Mouse (Mus musculus) heart, embryonic 13.5 days (tissue): ENCODE results near the gene Otos. TPM values are rescaled to one million over a fixed set of nuclear protein-coding genes. Genes with fewer than 3 reads are reported as not detected.
A peak's percentile ranks its signal among the peaks of the same experiment; 100 is the strongest.

Experiments
- ATAC-seq: fragments of 200-750 bp; cut with Nextera tagmentation; 2 replicates; pipeline ENCODE4 v1.8.0; 2017; ENCODE audit warnings: moderate TSS enrichment; ENCODE audit not compliant: insufficient number of reproducible peaks, low FRiP score, low TSS enrichment; ENCODE audit errors: extremely low read depth
- H3K27ac ChIP-seq: fragments of 300-500 bp; sonication (generic); replicated peaks from 2 replicates; pipeline ENCODE4 v1.5.1; 2015; ENCODE audit warnings: moderate library complexity, mild to moderate bottlenecking, inconsistent platforms
- H3K27me3 ChIP-seq: fragments of 300-500 bp; sonication (generic); replicated peaks from 2 replicates; pipeline ENCODE4 v1.6.1; 2015; ENCODE audit warnings: mild to moderate bottlenecking, inconsistent platforms
- H3K36me3 ChIP-seq: fragments of 300-500 bp; sonication (generic); 2 replicates; pipeline ENCODE4 v1.6.1; 2015; ENCODE audit warnings: mild to moderate bottlenecking, inconsistent platforms
- H3K4me1 ChIP-seq: fragments of 300-500 bp; sonication (generic); 2 replicates; pipeline ENCODE4 v1.6.1; 2015; ENCODE audit warnings: inconsistent platforms
- H3K4me2 ChIP-seq: fragments of 300-500 bp; sonication (generic); 2 replicates; pipeline ENCODE4 v1.6.1; 2015; ENCODE audit warnings: inconsistent platforms, mild to moderate bottlenecking, moderate library complexity
- H3K4me3 ChIP-seq: fragments of 300-500 bp; sonication (generic); 2 replicates; pipeline ENCODE4 v1.5.1; 2015; ENCODE audit warnings: moderate library complexity, mild to moderate bottlenecking, inconsistent platforms
- H3K9ac ChIP-seq: fragments of 300-500 bp; sonication (generic); 2 replicates; pipeline ENCODE4 v1.6.1; 2015; ENCODE audit warnings: inconsistent platforms, mild to moderate bottlenecking, moderate library complexity
- H3K9me3 ChIP-seq: fragments of 300-500 bp; sonication (generic); 2 replicates; pipeline ENCODE4 v1.6.1; 2016; ENCODE audit warnings: inconsistent platforms
- WGBS: fragments of 180-500 bp; shearing (Covaris S2); methylation state at CpG from one replicate; pipeline ENCODE4 v1.1.7; 2015; ENCODE audit warnings: mixed read lengths; 5-methylcytosine and 5-hydroxymethylcytosine counted together
- polyA plus RNA-seq: library from polyadenylated mRNA; unstranded; fragments of >200 nt; fragmentation: Nextera tagmentation; extraction: Ambion mirVana; gene quantifications from 2 replicates; pipeline ENCODE4 v1.2.1, GENCODE M21; 2015

The Otos gene
- polyA plus RNA-seq, 1 experiment from 2014 or later, result not detected

DNA sequence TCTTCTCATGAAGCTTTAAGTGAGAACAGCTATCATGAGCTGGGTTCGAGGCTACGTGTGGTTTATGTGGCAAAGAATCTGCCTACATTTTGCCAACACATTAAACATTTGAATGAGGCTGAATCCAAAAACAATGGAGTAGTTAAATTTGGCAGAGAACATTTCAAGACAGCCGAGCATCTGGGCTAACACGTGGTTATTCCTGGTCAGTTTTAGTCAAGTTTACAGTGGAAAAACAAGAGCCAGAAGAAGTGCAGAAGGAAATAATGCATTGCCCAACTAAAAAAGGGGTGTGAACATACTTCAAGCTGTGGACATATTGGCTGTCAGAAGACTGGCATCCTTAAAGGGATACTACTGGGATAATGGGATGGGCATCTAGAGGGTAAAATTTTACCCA lies 22.7 kb upstream of the Otos start:
- no peak for ATAC-seq
- Histone ChIP-seq H3K36me3 (no peaks in the 10 kb centered on the region), H3K27ac (no peak overlapping the region), H3K9ac (no peak overlapping the region), H3K4me3 (no peak overlapping the region), H3K27me3 (peaks cover 27% of the 10 kb centered on the region; the same call in 1 of the 2 replicates), H3K4me1 (peaks cover 7% of the 10 kb centered on the region), H3K4me2 (no peak overlapping the region), H3K9me3 (no peaks in the 10 kb centered on the region; the same call in 1 of the 2 replicates)
- WGBS, result 68% methylated on average over 4 of the region's 4 CpGs

DNA sequence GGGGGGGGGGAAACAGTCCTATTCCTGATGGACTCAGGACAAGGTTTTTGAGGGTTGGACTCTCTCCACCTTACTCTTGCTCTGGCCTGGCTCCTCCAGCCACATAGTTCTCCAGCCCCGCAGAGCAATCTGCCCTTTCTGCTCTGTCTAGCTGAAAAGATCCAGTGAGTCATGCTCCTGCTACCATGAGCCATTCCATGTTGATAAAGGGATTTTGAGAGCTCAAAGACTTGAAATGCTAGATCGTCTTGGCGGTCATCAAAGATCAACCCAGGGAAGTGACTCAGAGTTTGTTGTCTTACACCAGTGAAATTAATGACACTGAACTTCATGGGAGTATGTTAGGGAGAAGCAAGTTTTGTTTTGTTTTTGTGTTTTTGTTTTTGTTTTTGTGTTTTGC lies 20.8 kb upstream of the Otos start:
- no peak for ATAC-seq
- 81% methylated on average over 3 of the region's 3 CpGs for WGBS
- H3K9ac ChIP-seq, result no peak overlapping the region

DNA sequence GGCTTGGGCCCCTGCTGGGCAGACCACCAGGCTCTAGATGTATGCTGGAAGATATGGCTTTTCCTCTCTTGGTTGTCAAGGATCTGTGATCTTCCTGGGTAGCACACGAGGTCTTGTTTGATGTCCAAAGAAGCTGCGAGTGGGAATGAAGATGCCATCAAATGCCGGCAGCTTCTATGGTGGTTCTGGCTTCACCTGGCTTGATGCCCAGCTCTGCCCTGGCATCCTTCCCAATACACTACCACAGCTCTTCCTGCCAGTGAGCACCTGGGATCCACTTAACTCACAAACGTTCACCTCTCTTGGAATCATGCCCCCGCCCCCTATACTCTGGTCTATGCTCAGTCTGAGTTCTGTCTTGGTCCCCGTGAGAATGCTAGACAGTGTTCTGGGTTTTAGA lies 18.5 kb upstream of the Otos start:
- WGBS, result 72% methylated on average over 6 of the region's 6 CpGs
- Histone ChIP-seq H3K27me3 (peaks cover 34% of the 10 kb centered on the region), H3K9me3 (no peaks in the 10 kb centered on the region; the same call in 1 of the 2 replicates), H3K4me2 (no peak overlapping the region), H3K4me1 (no peaks in the 10 kb centered on the region), H3K4me3 (no peak overlapping the region), H3K36me3 (no peaks in the 10 kb centered on the region), H3K27ac (no peak overlapping the region), H3K9ac (no peak overlapping the region)
- ATAC-seq, result no peak

More for the DNA sequence above, 20.8 kb upstream of the Otos start:
- Histone ChIP-seq H3K27me3 (peaks cover 38% of the 10 kb centered on the region), H3K36me3 (no peaks in the 10 kb centered on the region), H3K4me1 (no peaks in the 10 kb centered on the region), H3K9me3 (no peaks in the 10 kb centered on the region; the same call in 1 of the 2 replicates), H3K4me3 (no peak overlapping the region), H3K27ac (no peak overlapping the region), H3K4me2 (no peak overlapping the region)

DNA sequence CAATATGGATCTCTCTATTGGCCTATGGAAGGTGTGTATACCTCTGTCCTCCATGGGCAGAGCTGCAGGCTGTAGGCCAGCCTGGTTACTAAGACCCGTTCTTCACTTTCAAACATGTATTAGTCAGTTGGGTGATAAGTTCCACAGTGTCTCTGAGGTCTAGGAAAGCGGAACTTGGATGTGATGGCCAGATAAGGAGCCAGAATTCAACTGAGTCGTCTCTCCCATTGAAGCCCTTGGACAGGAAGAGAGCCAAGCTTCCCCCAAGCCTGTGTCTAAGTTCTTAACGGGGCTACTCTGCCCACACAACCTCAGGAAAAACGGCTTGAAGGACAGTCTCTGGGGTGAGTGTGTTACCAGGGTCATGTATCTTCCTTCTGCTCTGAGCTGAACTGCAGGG lies 10.8 kb upstream of the Otos start:
- Histone ChIP-seq H3K4me1 (no peaks in the 10 kb centered on the region), H3K4me2 (no peak overlapping the region), H3K27ac (no peak overlapping the region), H3K9me3 (no peaks in the 10 kb centered on the region), H3K27me3 (peaks cover 59% of the 10 kb centered on the region), H3K9ac (no peak overlapping the region), H3K4me3 (no peak overlapping the region), H3K36me3 (no peaks in the 10 kb centered on the region)
- ATAC-seq, result no peak
- 38% methylated on average over 5 of the region's 5 CpGs for WGBS

DNA sequence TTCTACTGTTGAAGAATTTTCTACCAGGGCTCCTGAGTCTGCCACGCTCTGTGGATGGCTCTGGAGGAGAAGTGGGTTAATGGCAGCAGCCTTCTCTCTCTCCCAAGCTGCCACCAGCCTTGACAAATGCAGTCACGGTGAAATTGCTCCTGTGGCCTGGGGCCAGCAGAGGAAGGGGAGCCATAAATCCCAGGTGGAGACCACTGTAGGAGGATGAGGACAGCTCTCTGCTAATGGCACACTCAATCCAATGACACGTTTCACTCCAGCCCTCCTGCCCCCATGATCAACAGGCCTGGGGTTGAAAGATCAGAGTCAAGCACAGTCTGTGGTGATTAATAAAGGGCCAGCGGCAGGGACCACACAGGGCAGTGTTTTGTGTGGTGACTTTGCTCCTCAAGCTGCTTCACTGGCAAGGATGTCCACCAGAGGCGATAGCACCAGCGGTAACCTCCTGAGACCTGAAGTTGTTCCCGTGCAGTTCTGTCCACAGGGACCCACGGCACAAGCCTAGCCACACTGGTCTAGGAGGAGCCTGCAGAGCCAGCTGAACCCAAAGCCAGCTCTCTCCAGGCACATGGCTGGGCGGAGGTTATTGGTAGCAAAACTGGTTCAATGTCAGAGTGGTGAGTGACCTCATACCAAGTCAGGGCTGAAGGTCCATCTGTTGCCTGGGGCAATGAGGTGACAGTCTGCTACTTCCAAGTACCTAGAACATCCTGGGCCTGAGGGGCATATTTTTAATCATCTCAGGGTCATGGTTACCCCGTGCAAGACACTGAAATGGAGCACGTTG lies 8.6 kb upstream of the Otos start:
- 70% methylated on average over 11 of the region's 11 CpGs for WGBS
- Histone ChIP-seq H3K27me3 (peaks cover 71% of the 10 kb centered on the region), H3K4me2 (no peak overlapping the region)

DNA sequence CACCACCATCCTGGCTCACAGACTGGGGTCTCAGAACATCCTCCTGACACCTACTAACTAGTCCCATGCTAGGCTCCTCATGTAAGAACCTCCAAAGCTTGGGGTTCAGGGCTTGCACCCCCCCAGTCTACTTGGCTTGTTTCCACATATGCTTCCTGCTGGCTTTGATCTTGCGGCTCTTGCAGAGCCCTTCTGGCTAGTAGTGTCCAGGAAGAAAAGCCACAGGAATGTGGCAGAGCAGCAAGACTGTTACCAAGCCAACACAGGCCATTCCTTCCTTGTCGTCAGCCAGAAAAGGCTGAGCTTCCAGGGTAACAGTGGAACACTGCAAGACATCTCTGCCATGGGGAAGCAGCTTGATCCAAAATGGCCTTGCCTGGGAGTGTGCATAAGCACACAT lies 6.0 kb upstream of the Otos start:
- peaks cover 80% of the 10 kb centered on the region for H3K27me3 ChIP-seq
- no peak overlapping the region for H3K9ac ChIP-seq
- H3K4me1 ChIP-seq, result no peaks in the 10 kb centered on the region
- 68% methylated on average over 2 of the region's 2 CpGs for WGBS
- no peaks in the 10 kb centered on the region for H3K36me3 ChIP-seq
- no peak for ATAC-seq
- H3K4me3 ChIP-seq, result no peak overlapping the region
- H3K4me2 ChIP-seq, result no peak overlapping the region
- H3K9me3 ChIP-seq, result no peaks in the 10 kb centered on the region
- no peak overlapping the region for H3K27ac ChIP-seq

More for the DNA sequence above, 8.6 kb upstream of the Otos start:
- Histone ChIP-seq H3K36me3 (no peaks in the 10 kb centered on the region), H3K4me1 (no peaks in the 10 kb centered on the region), H3K9me3 (no peaks in the 10 kb centered on the region), H3K27ac (no peak overlapping the region), H3K9ac (no peak overlapping the region), H3K4me3 (no peak overlapping the region)
- ATAC-seq, result no peak

DNA sequence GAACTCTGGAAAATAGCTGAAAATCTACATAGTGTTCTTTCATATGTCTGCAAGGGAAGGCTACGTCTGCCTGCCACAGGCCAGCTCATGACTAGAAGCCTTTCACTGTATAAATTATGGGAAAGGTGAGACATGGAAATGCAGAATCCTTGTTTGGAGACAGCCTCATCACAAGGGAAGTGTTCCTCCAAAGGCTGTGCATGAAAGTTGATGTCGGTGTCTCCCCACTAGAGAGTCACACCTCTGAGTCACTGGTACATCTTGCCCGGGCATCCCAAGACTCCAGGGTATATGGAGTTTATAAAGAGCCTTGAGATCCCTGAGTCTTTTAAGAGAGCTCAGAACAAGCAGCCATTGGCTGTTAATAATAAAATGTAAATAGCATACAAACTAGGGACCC lies 4.5 kb upstream of the Otos start:
- Histone ChIP-seq H3K9ac (no peak overlapping the region), H3K4me3 (no peak overlapping the region), H3K4me2 (no peak overlapping the region), H3K27ac (no peak overlapping the region), H3K4me1 (no peaks in the 10 kb centered on the region), H3K27me3 (peaks cover 82% of the 10 kb centered on the region), H3K9me3 (no peaks in the 10 kb centered on the region), H3K36me3 (no peaks in the 10 kb centered on the region)
- WGBS, result 77% methylated on average over 3 of the region's 3 CpGs
- ATAC-seq, result no peak

DNA sequence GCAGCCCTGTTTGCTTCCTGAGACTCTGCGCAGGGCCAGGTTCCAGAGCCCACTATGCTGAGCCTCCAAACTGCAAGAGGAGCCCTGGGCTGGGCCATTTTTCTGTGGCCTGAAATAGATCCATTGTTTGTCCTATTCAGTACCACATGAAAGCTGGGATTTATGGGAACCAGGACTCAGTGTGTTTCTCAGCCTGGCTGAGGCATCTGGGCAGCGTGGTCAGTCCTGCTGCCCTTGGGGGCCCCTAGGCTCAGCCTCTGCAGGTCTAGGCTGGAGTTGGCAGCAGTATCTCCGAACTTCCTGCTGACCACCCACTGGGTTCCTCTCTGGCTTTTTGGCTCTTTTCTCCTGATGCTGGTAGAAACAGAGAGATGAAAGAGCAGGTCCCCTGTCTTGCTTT lies 2.8 kb upstream of the Otos start:
- Histone ChIP-seq H3K4me3 (no peak overlapping the region), H3K4me1 (no peaks in the 10 kb centered on the region), H3K9me3 (no peaks in the 10 kb centered on the region), H3K36me3 (no peaks in the 10 kb centered on the region), H3K27ac (no peak overlapping the region), H3K9ac (no peak overlapping the region), H3K4me2 (no peak overlapping the region), H3K27me3 (peaks cover 81% of the 10 kb centered on the region)
- 61% methylated on average over 3 of the region's 3 CpGs for WGBS
- ATAC-seq, result no peak

DNA sequence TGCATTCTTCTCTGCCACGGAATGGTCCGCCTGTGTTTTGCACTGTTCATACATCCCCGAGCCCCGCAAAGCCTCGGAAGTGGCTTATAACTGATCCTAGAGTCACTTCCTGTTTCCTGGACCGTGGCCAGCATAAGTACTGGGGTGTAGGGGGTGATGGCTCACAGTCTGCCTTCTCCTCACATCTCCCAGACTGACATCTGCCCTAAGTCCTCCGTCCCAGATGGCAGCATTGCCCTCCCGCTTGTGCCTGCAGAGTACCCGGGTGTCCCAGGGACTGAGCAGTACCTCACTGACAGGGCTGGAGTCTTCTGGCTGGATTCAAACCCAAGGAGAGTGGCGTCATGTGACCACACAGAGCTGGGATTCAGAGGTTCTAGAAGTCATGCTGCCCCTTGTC lies 444 bp downstream of the Otos start:
- Histone ChIP-seq H3K4me2 (no peak overlapping the region), H3K4me3 (no peak overlapping the region), H3K27me3 (peaks cover 72% of the 10 kb centered on the region), H3K9ac (no peak overlapping the region), H3K36me3 (no peaks in the 10 kb centered on the region), H3K27ac (no peak overlapping the region), H3K9me3 (no peaks in the 10 kb centered on the region), H3K4me1 (no peaks in the 10 kb centered on the region)
- WGBS, result 36% methylated on average over 10 of the region's 10 CpGs
- no peak for ATAC-seq

DNA sequence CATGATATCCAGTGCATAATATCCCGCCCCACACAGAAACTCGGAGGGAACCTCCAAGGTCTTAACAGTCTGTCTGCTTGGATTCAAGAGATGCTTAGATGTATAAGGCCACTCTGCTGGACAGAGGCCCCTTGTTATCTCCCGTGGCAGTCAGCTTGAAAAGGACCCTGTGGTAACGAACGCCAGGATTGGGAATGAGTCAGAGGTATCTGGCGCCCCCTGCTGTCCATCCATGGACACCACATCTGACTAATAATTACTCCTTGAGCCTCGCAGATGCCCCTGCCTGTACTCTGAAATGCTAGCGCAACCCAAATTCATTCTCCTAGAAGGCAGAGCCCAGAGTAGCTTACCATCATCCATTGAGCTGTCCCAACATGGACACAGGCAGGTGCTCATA lies 889 bp downstream of the Otos start:
- Histone ChIP-seq H3K36me3 (no peaks in the 10 kb centered on the region), H3K27ac (no peak overlapping the region), H3K9ac (no peak overlapping the region), H3K4me2 (no peak overlapping the region), H3K27me3 (peaks cover 67% of the 10 kb centered on the region), H3K9me3 (no peaks in the 10 kb centered on the region), H3K4me1 (no peaks in the 10 kb centered on the region), H3K4me3 (no peak overlapping the region)
- 8% methylated on average over 8 of the region's 8 CpGs for WGBS
- ATAC-seq, result no peak

DNA sequence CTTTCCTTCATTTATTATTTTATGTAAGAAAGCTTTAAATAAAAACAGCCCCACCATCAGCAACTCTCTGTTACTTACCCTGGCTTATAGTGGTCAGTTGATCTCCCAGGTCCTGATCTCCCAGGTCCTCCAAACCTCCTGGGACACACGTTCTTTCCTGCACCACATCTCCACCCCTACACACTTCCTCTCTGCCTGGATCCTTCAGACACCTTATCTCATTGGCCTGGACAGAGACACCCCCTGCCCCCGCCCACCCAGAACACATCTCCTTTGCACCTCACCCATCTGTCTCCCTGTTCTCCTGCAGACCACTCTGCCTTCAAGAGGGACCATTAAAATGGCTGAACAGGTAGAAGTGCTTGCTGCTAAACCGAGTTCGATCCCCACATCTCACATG lies 1.6 kb downstream of the Otos start:
- Histone ChIP-seq H3K4me3 (no peak overlapping the region), H3K27me3 (peaks cover 60% of the 10 kb centered on the region), H3K4me2 (no peak overlapping the region), H3K36me3 (no peaks in the 10 kb centered on the region), H3K4me1 (peaks cover 5% of the 10 kb centered on the region; the same call in 1 of the 2 replicates), H3K27ac (no peak overlapping the region), H3K9me3 (no peaks in the 10 kb centered on the region), H3K9ac (no peak overlapping the region)
- WGBS, result 52% methylated on average over 4 of the region's 4 CpGs
- no peak for ATAC-seq

DNA sequence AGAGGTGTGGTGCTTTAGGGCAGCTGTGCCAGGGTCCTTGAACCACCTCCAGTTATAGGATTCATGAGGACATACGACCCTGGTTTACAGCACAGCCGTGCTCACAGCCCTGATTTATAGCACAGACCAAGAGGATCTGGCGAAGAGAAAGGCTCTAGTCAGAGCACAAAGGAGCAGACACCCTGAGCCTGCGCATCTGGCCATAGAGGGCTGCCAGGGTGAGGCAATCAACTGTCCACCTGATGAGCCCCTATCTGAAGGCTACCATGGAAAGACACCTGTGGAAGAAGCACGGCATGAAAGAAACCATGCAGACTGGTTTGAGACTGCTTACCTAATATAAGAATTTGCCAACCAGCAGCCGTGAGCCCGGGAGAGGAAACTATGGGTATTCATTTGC lies 2.0 kb downstream of the Otos start:
- no peak overlapping the region for H3K4me2 ChIP-seq
- H3K4me3 ChIP-seq, result no peak overlapping the region
- 73% methylated on average over 7 of the region's 7 CpGs for WGBS
- no peaks in the 10 kb centered on the region for H3K9me3 ChIP-seq
- peaks cover 6% of the 10 kb centered on the region; the same call in 1 of the 2 replicates for H3K4me1 ChIP-seq
- 0 out of 2 replicates have a peak overlapping the region, but pooled peaks have one; percentile 33 for H3K9ac ChIP-seq
- peaks cover 56% of the 10 kb centered on the region for H3K27me3 ChIP-seq
- H3K36me3 ChIP-seq, result no peaks in the 10 kb centered on the region
- no peak overlapping the region for H3K27ac ChIP-seq
- no peak for ATAC-seq
